Mouse (Mus musculus): ENCODE data around the gene 1700017N19Rik.
"Not testable (repeated sequence)": the region's sequence is repeated elsewhere in the genome, so short reads cannot be mapped to it uniquely, and the experiment has no call there.

1700017N19Rik gene

DNA sequence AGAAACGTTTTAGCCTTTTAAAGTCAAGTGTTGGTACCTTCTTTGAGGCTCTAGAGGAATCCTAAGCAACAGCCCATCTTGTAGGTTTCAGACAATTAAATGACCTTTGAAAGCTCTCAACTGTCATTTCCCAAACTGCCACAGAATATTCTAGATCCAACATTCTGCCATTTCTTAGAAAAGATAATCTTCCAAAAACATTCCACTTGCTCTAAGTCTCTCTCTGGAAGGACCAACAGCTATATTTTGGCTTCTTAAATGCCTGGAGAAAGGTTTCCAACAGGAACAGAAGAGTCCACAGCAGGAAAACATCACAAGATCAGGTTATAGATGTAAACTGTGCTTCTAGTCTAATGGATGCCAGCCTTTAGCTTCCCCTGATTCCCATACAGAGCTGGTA is at the start of gene 1700017N19Rik, which contains the start of gene 4930430F08Rik:
Gene 1700017N19Rik (plus strand): TSS at position 162 of the 400 bp plus-strand sequence.
Gene 4930430F08Rik (minus strand): TSS at position 101 of the 400 bp plus-strand sequence.
- no peak for DNase-seq (ENCODE audit: low spot score)

DNA sequence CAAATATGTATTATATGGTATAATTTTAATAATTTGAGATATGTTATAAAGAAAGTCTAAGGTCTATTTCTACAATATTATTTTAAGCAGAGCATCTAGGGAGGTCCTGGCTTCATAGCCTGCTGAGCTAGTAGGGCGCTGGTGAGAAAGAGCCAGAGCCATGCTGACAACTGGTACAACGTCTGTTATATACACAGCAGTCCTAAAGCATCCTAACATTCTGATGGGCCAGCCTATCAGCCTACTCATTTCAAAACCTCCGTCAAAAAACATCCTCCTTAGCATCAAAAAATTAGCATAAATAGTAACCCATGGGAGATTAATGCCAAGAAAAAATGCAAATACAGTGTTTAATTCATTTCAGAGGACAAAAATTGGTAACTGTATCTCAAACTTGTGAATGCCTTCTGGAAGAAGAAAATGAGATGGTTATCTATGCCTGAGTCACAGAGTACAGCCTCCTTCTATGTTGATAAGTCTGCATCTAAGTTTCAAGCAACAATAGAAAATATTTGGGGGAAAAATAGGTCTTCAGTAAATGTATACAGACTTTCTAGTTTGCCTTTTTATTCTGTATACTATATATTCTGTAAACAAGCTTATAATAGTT is 33.6 kb upstream of the 1700017N19Rik start:
- DNase-seq (ENCODE audit: low spot score), result no peak

DNA sequence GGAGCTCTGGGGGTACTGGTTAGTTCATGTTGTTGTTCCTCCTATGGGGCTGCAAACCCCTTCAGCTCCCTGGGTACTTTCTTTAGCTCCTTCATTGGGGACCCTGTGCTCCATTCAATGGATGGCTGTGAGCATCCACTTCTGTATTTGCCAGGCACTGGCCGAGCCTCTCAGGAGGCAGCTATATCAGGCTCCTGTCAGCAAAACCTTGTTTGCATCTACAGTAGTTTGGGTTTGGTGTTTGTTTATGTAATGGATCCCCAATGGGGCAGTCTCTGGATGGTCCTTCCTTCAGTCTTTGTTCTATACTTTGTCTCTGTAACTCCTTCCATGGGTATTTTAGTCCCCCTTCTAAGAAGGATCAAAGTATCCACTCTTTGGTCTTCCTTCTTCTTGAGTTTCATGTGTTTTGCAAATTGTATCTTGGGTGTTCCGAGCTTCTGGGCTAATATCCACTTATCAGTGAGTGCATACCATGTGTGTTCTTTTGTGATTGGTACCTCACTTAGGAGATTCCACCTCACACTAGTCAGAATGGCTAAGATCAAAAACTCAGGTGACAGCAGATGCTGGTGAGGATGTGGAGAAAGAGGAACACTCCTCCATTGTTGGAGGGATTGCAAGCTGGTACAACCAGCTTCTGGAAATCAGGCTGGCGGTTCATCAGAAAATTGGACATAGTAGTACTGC is 29.9 kb upstream of the 1700017N19Rik start:
- DNase-seq (ENCODE audit: low spot score), result not testable (repeated sequence)

DNA sequence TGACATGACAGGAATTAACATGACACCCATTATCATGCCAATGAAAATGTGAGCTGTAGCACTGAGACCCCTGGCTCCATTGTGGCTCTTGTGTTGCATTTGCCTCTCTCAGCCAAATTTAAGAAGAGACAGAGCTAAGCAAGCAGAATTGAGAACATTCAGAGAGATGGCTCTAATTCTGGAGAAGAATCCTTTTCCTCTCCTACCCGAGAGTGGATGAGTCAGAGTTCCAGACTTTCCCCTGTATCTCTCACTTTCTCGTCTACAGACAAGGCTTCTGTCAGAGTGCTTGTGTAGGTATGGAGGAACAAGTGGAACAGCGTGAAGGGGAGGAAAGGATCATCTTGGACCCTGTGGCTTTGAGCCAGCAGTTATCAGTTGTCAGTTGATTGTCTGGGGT is 26.2 kb upstream of the 1700017N19Rik start:
- DNase-seq (ENCODE audit: low spot score), result no peak

DNA sequence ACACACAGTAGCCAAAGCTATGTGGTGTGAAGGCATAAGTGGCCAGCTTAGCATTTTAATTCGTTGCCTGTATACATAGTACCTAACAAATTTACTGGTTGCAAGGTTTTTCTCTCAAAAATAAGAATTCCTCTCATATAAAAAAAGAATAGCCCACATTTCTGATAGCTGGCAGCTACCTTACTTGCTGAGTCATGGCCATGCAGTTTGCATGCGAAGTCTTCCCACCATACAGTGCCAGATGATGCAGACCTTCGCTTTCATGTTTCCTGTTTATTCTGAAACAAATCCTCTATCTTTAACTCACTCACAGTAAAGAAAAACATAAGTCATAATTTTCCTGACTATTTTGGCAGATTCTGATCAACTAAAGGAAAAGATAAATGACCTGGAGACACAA is 18.6 kb upstream of the 1700017N19Rik start:
- no peak for DNase-seq (ENCODE audit: low spot score)

DNA sequence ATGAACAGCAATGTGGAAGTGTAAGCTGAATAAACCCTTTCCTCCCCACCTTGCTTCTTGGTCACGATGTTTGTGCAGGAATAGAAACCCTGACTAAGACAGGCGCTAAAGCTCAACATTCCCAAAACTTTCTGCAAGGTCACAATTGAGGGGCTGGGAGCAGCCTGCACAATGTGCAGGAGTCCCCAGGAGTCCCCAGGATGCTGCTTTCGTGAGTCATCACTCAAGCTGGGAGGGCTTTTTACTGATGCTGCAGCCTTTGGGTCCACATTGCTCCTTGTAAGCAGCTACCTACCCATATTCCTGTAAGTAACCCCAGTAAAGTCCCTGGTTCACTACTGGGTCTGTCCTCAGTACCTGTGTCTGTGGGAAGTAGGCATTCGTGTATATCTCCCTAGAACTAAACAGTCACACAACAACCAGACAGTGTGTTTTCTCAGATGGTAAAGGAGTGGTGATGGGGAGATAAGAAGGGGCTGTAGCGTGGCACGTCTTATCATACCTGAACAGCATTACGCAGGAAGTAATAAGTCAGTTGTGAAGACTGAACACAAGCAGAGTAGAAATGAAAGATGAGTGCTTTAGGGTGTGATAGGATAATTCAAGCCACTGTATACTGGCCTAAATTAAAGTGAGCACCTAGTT is 15.7 kb upstream of the 1700017N19Rik start:
- DNase-seq (ENCODE audit: low spot score), result no peak

DNA sequence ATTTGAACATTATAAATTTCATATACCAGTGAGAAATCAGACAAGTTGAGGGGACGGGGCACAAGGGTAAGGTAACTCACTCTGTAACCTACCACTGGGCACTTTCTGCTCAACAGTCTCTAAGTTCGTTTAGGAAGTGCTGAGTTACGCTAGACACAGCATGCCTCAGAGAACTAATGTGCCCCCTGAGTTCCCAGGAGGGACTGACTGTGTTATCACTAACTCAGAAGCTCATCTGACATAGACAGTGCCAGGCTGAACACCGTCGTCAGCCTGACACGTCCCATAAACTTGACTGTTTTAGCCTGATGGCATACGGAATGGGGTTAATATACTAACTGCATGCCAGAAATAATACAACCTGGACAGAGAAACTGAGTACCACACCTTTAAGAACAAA is 15.0 kb upstream of the 1700017N19Rik start:
- DNase-seq (ENCODE audit: low spot score), result no peak

DNA sequence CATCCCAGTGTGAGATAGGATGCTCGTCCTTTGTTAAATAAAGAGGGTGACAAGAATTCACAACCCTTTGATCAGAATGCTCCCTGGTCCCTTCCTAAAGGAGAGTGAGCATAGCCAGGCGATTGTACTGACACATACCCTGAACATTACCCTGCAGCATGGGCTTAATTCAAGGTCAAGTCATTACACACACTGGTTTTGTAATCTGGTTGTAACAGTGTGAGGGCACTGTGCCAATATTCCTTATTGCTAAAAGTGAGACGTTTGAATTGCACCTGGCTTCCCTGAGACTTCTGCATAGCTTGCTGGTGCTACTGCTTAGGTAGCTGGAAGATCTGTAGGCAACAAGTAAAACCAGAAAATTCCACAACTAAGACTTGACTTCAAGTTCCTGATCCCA is 6.1 kb upstream of the 1700017N19Rik start:
- no peak for DNase-seq (ENCODE audit: low spot score)

DNA sequence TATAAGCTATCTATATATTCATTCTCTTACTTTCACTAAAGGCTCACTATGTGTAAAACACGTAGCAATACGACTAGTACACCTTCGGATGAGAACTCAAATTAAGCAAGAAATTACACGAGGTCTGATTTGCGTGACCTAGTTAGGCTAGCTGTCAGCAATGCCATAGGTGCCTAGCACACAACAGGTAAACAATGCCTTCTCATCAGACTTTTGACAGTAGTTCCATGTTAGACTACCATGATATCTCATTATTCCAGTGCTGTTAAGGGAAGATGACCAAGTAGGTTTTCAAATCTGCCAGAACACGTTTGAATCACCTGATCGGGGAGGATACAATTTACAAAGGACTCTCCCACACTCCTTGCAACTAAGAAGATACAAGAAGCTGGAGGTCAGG is 1.8 kb upstream of the 1700017N19Rik start:
- DNase-seq (ENCODE audit: low spot score), result no peak

DNA sequence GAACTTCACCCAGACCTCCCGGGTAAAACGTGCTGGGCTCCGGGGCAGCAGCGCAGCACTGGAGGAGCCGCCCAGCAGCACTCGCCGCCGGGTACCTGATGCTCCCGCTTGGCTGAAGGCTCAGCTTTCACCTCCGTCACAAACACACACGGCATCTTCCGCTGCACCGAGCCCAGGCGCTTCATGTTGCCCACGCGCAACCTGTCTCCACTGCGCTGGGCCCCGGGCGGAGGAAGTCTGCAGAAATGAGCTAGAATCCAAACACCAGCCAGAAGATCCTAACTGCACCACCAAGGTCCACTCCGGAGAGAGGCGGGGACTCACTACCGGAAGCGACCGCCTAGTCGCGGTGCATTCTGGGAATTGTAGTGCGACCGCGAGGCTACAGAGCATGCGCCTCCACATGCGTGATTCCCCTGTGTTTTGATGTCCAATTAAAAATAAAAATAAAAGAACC is 1.3 kb upstream of the 1700017N19Rik start:
- DNase-seq (ENCODE audit: low spot score), result peak; percentile 79

DNA sequence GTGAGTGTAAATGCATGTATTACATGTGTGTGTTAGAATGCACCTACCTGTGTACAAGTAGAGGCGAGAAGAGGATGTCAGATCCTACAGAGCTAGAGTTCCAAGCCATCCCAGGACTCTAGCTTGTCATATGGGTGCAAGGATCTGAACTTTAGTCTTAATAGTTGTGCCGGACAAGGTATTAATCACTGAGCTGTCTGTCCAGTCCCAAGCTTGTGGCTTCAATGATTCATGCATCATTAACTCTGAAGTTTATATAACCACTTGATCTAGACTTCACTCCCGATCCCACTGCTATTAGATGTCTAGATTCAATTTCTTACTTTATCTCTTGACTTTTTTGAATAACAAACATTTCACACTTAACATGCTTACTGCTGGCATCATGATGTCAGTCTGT is 8.1 kb downstream of the 1700017N19Rik start:
- no peak for DNase-seq (ENCODE audit: low spot score)

DNA sequence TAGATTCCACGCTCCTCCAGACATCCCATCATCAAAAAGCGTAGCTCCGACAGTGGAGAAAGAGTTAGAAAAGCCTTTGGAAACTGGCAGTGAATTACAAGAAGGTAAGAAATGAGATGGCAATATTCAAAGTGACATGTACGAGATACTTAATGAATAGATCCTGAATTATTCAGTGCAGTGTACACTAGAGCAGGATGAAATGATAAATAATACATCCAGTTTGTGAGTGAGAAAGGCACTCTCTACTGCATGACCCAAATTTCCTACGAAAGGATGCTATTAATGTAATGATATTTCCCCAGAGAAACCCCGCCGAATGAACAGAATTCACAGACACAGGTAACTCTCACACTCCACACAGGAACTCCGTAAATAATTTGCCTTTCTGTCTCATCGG is 13.2 kb downstream of the 1700017N19Rik start:
- no peak for DNase-seq (ENCODE audit: low spot score)

DNA sequence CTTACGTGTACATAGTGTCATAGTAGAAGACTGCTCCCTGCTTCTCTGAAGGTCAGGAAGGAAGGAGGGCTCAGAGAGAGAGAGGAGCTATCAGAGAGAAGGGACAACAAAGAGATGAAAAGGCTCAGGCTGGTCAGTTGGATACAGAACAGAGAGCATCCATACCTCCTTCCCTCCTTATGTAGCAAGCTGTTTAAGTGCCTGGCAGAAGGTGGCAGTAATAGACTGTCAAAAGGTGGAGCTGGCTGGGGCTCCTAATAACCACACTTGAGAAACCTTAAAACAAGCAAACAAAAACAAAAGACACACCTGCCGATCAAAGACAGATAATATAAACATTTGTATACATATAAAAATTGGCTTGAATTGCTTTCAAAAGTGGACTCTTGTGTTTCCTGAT is 14.0 kb downstream of the 1700017N19Rik start:
- DNase-seq (ENCODE audit: low spot score), result no peak

DNA sequence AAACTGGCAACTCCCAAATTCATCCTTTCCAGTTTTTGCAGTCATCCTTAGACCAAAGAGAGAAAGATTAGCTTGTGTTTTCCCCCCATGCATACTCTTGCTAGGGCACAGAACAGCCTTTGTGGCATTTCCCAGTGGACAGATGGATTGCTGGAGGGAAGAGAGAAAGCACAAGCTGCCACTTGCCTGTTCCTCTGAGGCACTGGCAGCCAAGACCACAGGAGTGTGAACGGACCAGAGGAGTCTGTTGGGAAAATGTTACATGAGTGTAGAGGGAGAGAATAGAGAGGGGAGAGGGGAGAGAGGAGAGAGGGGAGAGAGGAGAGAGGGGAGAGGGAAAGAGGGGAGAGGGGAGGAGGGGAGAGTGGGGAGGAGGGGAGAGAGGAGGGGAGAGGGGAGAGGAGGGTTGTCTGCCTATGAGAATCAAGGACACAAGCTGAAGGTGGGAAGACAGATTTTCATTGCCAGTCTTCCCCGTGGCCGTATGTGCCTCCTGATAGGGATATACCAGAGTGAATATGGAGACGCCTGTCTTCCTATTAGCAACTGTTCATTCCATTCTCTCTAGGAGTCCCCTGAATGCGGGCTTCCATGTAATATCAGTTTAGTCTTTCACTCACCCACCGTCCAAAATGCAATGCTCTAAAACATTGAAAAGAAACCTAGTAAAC is 27.1 kb downstream of the 1700017N19Rik start:
- no peak for DNase-seq (ENCODE audit: low spot score)

DNA sequence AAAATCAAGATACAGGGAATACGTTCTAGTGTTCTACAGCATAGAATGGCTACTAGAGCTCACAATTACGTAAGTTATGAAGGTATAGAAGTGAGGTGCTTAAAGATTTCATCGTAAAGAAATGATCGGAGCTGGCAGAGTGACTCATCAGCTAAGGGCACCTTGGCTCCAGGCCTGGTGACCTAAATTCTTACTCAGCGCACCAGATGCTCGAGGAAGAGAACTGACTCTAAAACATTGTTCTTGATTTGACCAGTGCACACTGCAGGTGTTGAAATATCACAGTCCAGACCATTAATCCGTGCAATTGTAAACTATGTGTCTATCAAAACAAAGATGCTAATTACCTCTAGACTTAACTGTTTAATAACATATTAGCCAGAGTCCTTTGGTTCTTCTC is 29.2 kb downstream of the 1700017N19Rik start:
- DNase-seq (ENCODE audit: low spot score), result no peak

DNA sequence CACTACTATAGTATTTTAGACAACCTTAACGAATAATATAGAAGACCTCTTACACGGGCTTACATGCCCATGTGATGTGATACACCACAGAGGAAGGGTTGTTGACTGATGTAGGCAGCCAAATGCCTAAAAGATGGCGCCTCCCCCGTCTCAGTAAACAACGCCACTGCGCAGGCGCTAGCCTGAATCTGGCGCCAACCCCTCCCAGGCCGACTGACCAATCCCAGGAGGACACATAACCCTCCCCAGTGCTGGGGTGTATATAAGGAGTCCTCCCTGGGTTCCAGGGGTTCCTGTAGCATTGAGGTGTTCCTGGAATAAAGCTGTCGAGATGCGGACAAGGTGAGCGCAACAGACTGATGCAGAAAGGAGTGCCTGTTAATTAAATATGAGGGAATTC is 29.8 kb downstream of the 1700017N19Rik start:
- no peak for DNase-seq (ENCODE audit: low spot score)

DNA sequence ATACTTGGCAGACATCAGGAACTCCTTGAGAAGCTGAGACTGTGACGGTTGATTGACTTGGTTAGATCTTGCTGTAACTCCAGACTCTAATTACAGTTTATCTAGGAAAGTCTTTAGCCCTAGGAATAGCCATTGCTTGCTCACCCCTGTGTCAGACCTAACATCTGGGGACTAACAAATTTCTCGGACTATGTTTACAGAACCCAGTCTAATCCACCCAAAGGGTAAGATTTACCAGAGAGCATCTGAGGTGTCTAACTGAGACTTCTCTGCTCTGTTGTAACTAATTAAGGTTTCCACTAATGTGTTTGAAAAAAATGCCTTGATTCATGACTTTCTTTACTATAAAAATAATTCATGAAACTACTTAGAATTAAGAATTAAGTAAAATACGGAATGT is 32.2 kb downstream of the 1700017N19Rik start:
- DNase-seq (ENCODE audit: low spot score), result no peak

DNA sequence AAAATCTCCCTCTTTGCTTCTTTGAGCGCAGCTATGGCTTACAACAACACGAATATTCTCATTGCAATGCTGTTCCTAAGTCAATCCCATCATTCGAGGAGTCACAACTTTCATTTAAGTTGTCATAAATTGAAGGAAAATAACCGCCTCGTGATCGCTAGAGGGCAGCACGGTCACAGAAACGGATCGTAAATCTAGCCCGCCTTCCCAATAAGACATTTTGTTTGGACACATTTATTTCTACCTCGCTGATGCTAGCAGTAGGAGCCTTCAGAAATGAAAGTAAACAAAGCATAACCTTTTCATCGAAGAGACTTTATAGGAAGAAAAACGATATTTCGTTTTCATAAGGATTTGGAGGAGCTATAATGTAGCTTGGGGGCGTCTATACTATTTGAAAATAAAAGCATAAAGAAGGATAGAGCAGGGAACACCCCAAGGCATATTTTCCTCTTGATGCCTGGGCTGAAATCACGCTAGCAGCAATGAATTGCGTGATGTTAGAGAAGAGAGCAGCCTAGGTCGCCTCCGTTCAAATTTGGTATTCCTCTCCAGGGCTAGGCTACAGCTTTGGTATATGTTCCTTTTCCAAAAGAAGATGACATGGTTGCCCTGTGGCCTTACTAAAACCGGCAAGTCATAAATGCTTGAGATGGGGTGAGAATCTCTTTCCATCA is 39.6 kb downstream of the 1700017N19Rik start:
- DNase-seq (ENCODE audit: low spot score), result no peak

DNA sequence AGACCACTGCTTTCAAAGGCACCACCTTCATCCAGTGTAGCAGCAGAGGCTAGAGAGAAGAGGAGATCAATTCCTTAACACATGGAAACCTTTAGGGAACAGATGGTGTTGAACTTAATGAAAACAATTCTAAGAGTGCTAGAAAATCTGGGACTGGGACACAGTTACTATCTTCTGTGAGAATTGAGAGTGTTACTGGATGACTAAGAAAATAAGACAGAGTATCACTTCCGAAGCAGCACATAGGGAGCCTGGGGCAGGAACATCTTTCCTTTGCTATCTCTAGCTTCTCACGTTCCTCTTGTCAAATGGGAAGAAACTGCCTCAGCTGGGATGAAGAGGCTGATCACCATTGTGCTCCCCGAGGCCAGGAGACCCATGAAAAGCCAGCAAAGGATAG is 52.6 kb downstream of the 1700017N19Rik start:
- no peak for DNase-seq (ENCODE audit: low spot score)

DNA sequence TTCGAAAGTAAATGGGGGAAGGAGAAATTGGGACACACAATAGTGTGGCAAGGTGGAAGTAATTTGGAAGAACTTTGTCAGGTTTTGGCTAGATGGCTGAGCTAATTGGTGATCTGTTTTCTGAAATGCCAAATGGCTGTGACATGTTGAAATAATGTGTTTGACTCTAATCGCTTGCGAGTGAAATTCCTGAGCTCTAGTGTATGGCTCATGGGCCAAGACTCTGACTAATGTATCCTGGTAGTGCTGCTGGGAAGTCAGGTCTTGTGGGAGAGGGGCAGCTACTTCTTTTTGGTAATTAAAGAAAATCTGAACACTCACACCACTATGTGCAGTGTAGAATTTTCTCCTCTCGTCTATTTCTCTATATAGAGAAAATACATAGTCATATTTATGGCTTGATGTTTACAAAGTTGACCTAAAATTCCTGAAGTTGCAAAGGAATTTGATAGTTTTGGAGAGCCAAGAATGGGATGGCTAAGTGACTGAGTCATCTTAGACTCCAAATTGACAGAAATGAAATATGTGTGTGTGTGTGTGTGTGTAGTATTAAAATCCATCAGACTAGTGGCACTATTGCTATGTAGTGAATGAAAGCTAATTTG is 55.1 kb downstream of the 1700017N19Rik start:
- DNase-seq (ENCODE audit: low spot score), result no peak

DNA sequence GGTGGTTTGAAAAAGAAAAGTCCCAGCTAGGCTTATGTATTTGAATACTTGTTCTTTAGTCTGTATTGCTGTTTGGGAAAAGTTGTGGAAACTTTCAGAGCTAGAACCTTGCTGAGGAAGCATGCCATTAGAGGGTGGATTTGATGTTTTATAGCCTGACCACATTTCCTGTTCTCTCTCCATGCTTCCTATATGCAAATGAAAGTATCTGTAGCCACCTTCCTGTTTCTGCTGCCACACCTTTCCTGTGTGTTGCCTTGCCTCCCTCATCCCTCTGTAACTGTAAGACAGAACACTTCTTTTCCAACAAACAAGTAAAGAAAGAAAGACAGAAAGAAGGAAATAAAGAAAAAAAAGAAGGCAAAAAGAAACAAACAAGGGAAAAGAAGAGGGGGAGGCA is 63.9 kb downstream of the 1700017N19Rik start:
- DNase-seq (ENCODE audit: low spot score), result no peak
